Mouse (Mus musculus): ENCODE measurements around the gene Ezh1. TPM values are rescaled to one million over a fixed set of nuclear protein-coding genes. Genes with fewer than 3 reads are reported as not detected.

Ezh1 gene
- total RNA-seq, 4 experiments from 2014 or later = 39.9 to 59.3 (median 47.7) TPM

DNA sequence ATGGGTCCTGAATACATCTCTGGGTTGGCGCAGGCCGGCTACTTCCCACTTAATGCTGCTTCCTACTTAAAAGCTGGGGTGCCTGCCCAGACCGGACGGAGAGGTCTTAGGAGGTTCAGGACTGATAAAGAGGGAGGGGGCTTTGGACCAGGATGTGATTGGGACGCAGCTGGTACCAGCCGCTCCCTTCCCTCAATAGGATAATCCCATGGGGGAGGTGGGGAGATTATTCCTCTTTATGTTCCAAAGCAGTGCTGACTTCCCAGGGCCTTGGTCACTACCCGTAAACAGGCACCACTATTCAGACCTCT lies 20.4 kb upstream of the Ezh1 start:
- DNase-seq = no peak

- DNase-seq = no peak
Observed at GRCm38 (mm10) chr11:101245855-101246701, 19.8 kb upstream of the Ezh1 start, which contains the start of gene Ramp2. Ramp2 (plus strand) TSS chr11:101246028.

- DNase-seq = no peak
Observed at GRCm38 (mm10) chr11:101245071-101245470, 18.8 kb upstream of the Ezh1 start.

GRCm38 (mm10) chr11:101238071-101238647 lies 11.9 kb upstream of the Ezh1 start:
- no peak for DNase-seq

DNA sequence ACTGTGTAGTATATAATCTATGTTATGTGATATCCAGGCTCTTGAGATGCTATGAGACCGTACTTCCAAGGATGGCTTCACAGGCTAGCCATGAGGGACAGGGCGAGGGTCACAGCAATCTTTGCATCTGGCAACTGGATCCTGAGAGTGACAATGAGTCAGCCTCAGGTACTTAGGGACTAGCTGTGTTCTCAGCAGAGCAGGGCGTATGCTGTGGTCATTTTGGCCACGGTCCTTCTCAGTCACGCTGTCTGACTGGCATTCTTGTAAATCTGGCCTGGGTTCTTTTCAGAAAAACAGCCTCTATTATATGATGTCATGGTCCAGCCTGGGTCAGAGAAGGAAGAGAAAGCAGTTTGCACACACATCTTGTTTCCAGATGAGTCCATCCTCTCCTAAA lies 10.5 kb upstream of the Ezh1 start:
- no peak for DNase-seq

DNA sequence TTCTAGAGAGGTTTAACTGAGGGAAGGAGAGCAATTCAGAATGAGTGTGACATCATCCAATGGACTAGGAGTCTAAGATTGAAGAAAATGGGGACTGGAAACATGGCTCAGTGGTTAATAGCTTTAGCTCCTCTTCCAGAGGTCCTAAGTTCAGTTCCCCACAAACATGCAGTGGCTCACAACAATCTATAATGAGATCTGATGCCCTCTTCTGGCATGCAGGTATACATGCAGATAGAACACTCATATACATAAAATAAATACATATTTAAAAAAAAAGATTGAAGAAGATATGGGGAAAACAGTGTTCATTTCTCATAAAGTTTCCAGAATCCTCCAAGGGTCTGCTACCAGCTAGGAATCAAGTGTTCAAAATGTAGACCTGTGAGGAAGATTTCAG lies 9.2 kb upstream of the Ezh1 start:
- no peak for DNase-seq

DNA sequence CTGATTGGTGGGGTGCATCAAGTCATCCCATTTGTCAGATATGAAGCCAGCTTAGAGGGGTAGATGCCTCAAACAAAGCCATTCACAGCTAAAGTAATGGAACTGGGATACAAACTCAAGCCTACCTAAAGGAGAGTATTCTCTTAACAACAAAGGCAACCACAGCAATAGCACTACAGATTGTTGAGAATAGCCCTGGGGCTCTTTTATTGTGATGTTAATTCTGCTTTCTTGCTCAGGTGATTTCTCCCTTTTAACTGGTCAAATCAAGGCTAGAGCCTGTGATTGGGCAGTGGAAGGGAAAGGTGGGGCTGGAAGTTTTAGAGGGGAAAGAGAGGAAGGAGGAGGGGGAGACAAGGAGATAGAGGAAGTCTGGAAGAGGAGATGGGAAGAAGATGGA lies 7.9 kb upstream of the Ezh1 start:
- DNase-seq = no peak

DNA sequence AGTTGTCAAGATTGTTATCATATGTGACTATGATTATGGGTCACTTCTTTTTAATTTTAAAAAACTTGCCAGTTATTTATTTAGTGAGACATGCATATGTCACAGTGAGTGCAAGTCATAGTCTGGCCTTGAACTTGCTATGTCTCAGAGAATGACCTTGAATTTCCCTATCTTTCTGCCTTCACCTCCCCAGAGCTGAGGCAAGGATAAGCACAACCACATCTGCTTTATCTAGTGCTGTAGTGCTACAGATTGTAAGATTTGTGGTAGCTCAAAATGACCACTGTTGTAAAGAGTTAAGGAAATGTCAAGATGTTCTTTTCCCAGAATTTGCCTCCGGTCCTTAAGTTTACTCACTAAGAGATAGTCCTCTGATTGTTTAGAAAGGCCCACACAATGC lies 7.0 kb upstream of the Ezh1 start:
- DNase-seq = no peak

GRCm38 (mm10) chr11:101232010-101232839 lies 6.0 kb upstream of the Ezh1 start:
- DNase-seq = no peak

GRCm38 (mm10) chr11:101230991-101231871 lies 5.0 kb upstream of the Ezh1 start:
- DNase-seq = peak; percentile 40

GRCm38 (mm10) chr11:101230526-101230925 lies 4.3 kb upstream of the Ezh1 start:
- no peak for DNase-seq

- DNase-seq = no peak
Observed at GRCm38 (mm10) chr11:101230061-101230511, 3.8 kb upstream of the Ezh1 start.

DNA sequence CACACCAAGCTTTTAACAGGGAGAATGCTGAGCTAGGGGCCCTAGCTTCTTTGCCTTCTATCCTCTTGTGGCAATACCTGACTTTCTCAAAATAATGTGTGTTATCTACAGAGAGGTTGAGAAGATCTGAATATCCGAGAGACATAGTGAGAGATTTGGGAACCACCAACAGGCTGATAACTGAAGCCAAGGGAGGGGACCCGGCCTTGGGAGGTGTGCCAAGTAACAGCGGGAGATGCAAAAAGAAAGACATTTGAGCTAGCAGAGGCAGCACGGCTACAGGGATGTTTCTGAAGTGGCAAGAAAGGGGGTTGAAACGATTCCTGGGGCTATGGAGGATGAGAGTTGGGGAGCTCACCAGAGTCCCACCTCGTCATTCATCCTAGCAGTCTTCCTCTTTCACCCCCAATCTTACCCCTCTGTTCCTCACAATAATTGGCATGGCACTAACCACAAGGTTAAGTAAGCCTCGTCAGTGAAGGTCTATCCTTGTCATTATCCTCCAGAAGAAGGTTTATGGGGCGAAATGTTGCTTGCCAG lies 3.2 kb upstream of the Ezh1 start:
- DNase-seq = peak; percentile 35

DNA sequence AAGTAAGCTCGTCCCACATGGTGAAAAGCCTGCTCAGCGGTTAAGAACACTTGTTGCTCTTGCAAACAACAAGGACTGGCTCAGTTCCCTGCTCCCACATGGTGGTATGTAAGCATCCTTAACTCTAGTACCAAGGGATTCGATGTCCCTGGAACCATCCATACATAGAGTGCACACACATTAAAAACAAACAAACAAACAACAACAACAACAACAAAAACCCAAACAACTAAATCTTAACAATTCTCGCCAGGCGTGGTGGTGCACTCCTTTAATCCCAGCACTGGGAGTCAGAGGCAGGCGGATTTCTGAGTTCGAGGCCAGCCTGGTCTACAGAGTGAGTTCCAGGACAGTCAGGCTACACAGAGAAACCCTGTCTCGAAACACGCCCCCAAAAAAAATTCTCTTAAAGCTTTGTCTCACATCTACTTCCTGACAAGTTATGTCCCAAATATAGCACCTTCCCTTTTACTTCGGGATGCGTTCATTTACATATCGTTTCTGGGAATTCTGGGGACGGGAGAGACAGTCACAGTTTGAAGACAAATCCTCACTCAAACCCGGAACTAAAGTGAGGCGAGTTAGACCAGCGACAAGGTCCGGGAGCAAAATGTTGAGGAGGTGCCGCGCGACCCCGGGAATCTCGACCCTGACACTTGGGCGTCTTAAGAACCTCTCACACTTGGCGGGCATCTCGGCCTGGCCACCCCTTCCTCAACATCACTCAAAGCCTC lies 765 bp downstream of the Ezh1 start:
- DNase-seq = no peak

DNA sequence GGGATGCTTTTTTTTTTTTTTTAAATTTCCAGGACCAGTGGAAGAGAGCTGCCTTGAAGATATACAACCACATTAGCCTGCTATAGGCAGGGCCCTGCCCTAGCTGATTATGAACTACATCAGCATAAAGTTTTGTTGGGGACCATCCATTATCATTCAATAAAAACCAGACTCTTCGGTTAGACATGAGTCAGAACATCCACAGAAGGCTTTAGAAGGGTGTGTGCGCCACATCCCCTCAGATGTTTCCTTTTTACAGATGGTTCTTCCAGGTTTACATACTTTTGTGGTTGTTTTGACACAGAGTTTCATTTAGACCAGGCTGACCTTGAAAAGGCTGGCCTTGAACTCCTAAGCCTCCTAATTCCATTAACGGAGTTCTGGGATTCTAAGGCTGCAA lies 1.9 kb downstream of the Ezh1 start:
- DNase-seq = no peak

- no peak for DNase-seq
Observed at GRCm38 (mm10) chr11:101221306-101221986, 4.8 kb downstream of the Ezh1 start.

DNA sequence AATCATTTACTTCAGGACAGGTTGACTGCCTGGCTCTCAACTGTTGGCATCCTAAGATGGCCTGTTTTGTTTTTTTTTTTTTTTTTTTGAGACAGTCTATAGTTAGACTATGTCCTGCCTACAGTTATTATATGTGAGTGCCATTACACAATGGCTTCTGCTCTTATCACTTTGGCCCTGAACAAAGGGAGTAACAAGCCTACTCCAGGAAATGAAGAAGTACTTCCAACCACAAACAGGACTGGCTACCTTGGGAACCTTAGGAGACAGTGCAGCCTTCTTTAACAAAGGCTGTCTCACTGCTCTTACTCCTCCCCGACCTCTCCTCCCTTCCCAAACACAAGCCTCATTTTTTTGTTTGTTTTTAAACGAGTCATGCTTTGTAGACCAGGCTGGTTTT lies 5.4 kb downstream of the Ezh1 start:
- DNase-seq = no peak

- no peak for DNase-seq
Observed at GRCm38 (mm10) chr11:101218436-101219055, 7.7 kb downstream of the Ezh1 start.

DNA sequence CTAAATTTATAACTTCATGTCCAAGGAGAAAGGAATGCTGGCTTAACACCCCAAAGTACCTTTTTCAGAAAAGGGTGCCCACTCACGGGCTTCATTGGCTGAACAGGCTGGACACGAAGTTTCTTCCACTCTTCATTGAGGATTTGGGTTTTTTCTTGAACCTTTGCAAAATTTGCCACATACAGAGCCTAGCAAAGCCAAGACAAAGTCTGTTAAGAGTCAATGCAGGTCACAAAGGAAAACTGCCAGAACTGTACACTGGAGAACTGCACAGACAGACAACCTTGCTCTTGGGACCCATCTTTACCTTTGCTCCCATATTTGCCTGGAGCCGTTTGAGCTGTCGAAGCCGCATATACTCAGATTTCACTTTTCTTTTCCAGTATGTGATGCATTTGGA lies 9.3 kb downstream of the Ezh1 start:
- no peak for DNase-seq

GRCm38 (mm10) chr11:101211970-101212369 lies 14.3 kb downstream of the Ezh1 start:
- no peak for DNase-seq
